Mouse (Mus musculus) liver, adult 2 months (tissue): ENCODE results near the gene Mark2. TPM values are rescaled to one million over a fixed set of nuclear protein-coding genes. Genes with fewer than 3 reads are reported as not detected.

ENCODE experiments used
- DNase-seq: peaks from one replicate; pipeline ENCODE4 v3.0.0-alpha.2; 2011; ENCODE audit warnings: low read depth, low spot score; ENCODE audit errors: extremely low read depth
- H3K27ac ChIP-seq: fragments of 200-500 bp; replicated peaks from 2 replicates; pipeline ENCODE4 v1.5.1; 2012; ENCODE audit warnings: low read depth, mild to moderate bottlenecking, control low read depth, inconsistent platforms, low read length; ENCODE audit not compliant: insufficient read depth
- H3K27me3 ChIP-seq: fragments of 200-500 bp; 2 replicates; pipeline ENCODE4 v1.6.1; 2012; ENCODE audit warnings: mild to moderate bottlenecking, moderate library complexity, low read length, inconsistent platforms; ENCODE audit not compliant: control insufficient read depth, insufficient read depth
- H3K36me3 ChIP-seq: fragments of 200-500 bp; 2 replicates; pipeline ENCODE4 v1.6.1; 2012; ENCODE audit warnings: low read length, inconsistent platforms; ENCODE audit not compliant: control insufficient read depth, insufficient read depth
- H3K4me1 ChIP-seq: fragments of 200-500 bp; 2 replicates; pipeline ENCODE4 v1.6.1; 2011; ENCODE audit warnings: low read length; ENCODE audit not compliant: control insufficient read depth, insufficient read depth
- H3K4me3 ChIP-seq: fragments of 200-500 bp; 2 replicates; pipeline ENCODE4 v1.5.1; 2011; ENCODE audit warnings: low read depth, mild to moderate bottlenecking, control low read depth, low read length, moderate library complexity; ENCODE audit not compliant: insufficient read depth
- H3K79me2 ChIP-seq: fragments of 200-500 bp; 2 replicates; pipeline ENCODE4 v1.6.1; 2012; ENCODE audit warnings: inconsistent platforms, mild to moderate bottlenecking, low read length, moderate library complexity; ENCODE audit not compliant: control insufficient read depth, insufficient read depth
- H3K9ac ChIP-seq: fragments of 200-500 bp; 2 replicates; pipeline ENCODE4 v1.6.1; 2012; ENCODE audit warnings: low read depth, mild to moderate bottlenecking, control low read depth, inconsistent platforms, low read length
- CTCF ChIP-seq: fragments of 200-500 bp; IDR thresholded peaks from 2 replicates; pipeline ENCODE4 v1.5.1; 2011; ENCODE audit warnings: low read depth, low read length, control low read depth
- POLR2A ChIP-seq: fragments of 200-500 bp; IDR thresholded peaks from 2 replicates; pipeline ENCODE4 v1.6.1; 2011; ENCODE audit warnings: low read length, control low read depth; ENCODE audit not compliant: insufficient read depth; ENCODE audit errors: extremely low read depth
- WGBS: fragments of 180-500 bp; shearing (Covaris S2); methylation state at CpG from one replicate; pipeline ENCODE4 v1.1.7; 2018; 5-methylcytosine and 5-hydroxymethylcytosine counted together
- polyA plus RNA-seq: library from polyadenylated mRNA; depleted of rRNA; stranded (reverse); fragments of >200 nt; gene quantifications from 2 replicates; pipeline ENCODE4 v1.2.3, GENCODE M21; 2012
- total RNA-seq: library from RNA; depleted of rRNA; stranded (reverse); fragments of >200 nt; gene quantifications from 2 replicates; pipeline ENCODE4 v1.2.3, GENCODE M21; 2014

Gene Mark2
- total and polyA plus RNA-seq, 2 experiments = 4.6 to 19.8 TPM

- DNase-seq = no peak
- Histone ChIP-seq H3K36me3 (no peaks in the 10 kb centered on the region), H3K27ac (no peak overlapping the region), H3K79me2 (peaks cover 15% of the 10 kb centered on the region; the same call in 1 of the 2 replicates), H3K9ac (no peak overlapping the region), H3K4me3 (no peak overlapping the region), H3K27me3 (no peaks in the 10 kb centered on the region), H3K4me1 (peaks cover 35% of the 10 kb centered on the region)
- WGBS = 85% methylated on average over 2 of the region's 2 CpGs
- TF ChIP-seq CTCF = no peak
- TF ChIP-seq POLR2A = no peak
These were observed 36.9 kb downstream of the Mark2 start for GRCm38 (mm10) chr19:7304801-7305200.

GRCm38 (mm10) chr19:7303796-7304195, 37.9 kb downstream of the Mark2 start:
- Histone ChIP-seq H3K27me3 (no peaks in the 10 kb centered on the region), H3K36me3 (no peaks in the 10 kb centered on the region), H3K27ac (no peak overlapping the region), H3K79me2 (peaks cover 11% of the 10 kb centered on the region; the same call in 1 of the 2 replicates), H3K9ac (no peak overlapping the region), H3K4me1 (peaks cover 30% of the 10 kb centered on the region), H3K4me3 (no peak overlapping the region)
- no peak for TF ChIP-seq POLR2A
- TF ChIP-seq CTCF = no peak
- 85% methylated on average over 6 of the region's 6 CpGs for WGBS
- no peak for DNase-seq

GRCm38 (mm10) chr19:7302493-7302797, 39.2 kb downstream of the Mark2 start:
- Histone ChIP-seq H3K4me3 (no peak overlapping the region), H3K27me3 (no peaks in the 10 kb centered on the region), H3K4me1 (peaks cover 21% of the 10 kb centered on the region), H3K9ac (no peak overlapping the region), H3K79me2 (peaks cover 6% of the 10 kb centered on the region; the same call in 1 of the 2 replicates), H3K36me3 (no peaks in the 10 kb centered on the region), H3K27ac (peak overlapping the region; percentile 43)
- 29% methylated on average over 1 of the region's 1 CpGs for whole genome bisulfite sequencing
- DNase-seq = peak; percentile 66
- TF ChIP-seq CTCF = no peak
- no peak for TF ChIP-seq POLR2A

GRCm38 (mm10) chr19:7301647-7302492, 39.8 kb downstream of the Mark2 start:
- TF ChIP-seq POLR2A = no peak
- no peak for TF ChIP-seq CTCF
- Histone ChIP-seq H3K4me1 (peaks cover 16% of the 10 kb centered on the region), H3K9ac (no peak overlapping the region), H3K27ac (peak overlapping the region; percentile 43), H3K27me3 (no peaks in the 10 kb centered on the region), H3K36me3 (no peaks in the 10 kb centered on the region), H3K79me2 (peaks cover 6% of the 10 kb centered on the region; the same call in 1 of the 2 replicates), H3K4me3 (no peak overlapping the region)
- no peak for DNase-seq
- WGBS = 71% methylated on average over 7 of the region's 7 CpGs

GRCm38 (mm10) chr19:7300078-7300477, 41.6 kb downstream of the Mark2 start:
- H3K27me3 ChIP-seq = no peaks in the 10 kb centered on the region
- H3K79me2 ChIP-seq = peaks cover 6% of the 10 kb centered on the region; the same call in 1 of the 2 replicates
- H3K27ac ChIP-seq = no peak overlapping the region
- DNase-seq = no peak
- no peak for TF ChIP-seq POLR2A
- no peak for TF ChIP-seq CTCF
- H3K4me3 ChIP-seq = no peak overlapping the region
- 100% methylated on average over 1 of the region's 1 CpGs for WGBS
- H3K4me1 ChIP-seq = peaks cover 15% of the 10 kb centered on the region
- no peaks in the 10 kb centered on the region for H3K36me3 ChIP-seq
- no peak overlapping the region for H3K9ac ChIP-seq

- Histone ChIP-seq H3K27ac (no peak overlapping the region), H3K4me1 (peaks cover 23% of the 10 kb centered on the region), H3K4me3 (no peak overlapping the region), H3K27me3 (no peaks in the 10 kb centered on the region), H3K79me2 (peaks cover 10% of the 10 kb centered on the region; the same call in 1 of the 2 replicates), H3K36me3 (no peaks in the 10 kb centered on the region), H3K9ac (no peak overlapping the region)
- TF ChIP-seq CTCF (no peak), POLR2A (no peak)
- no peak for DNase-seq
These were observed 42.6 kb downstream of the Mark2 start for GRCm38 (mm10) chr19:7299052-7299451.
